Mouse (Mus musculus): ENCODE measurements around the gene Tmem116. TPM values are rescaled to one million over a fixed set of nuclear protein-coding genes. Genes with fewer than 3 reads are reported as not detected.

The Tmem116 gene
- polyA plus RNA-seq, 1 experiment from 2014 or later = 2.6 TPM

- 73% methylated on average over 7 of the region's 7 CpGs for WGBS
- Histone ChIP-seq H3K36me3 (ENCODE audit: control insufficient read depth, insufficient read depth, low read length) (peaks cover 67% of the 10 kb centered on the region), H3K4me3 (ENCODE audit: low read depth, low read length) (no peak overlapping the region), H3K27me3 (replicated peaks; ENCODE audit: control insufficient read depth, insufficient read depth, low read length) (no peaks in the 10 kb centered on the region), H3K27ac (replicated peaks; ENCODE audit: low read depth, low read length) (no peak overlapping the region), H3K9ac (ENCODE audit: low read depth, low read length) (no peak overlapping the region), H3K9me3 (ENCODE audit: control insufficient read depth, low read length) (no peaks in the 10 kb centered on the region), H3K4me1 (ENCODE audit: control insufficient read depth, insufficient read depth, low read length) (no peaks in the 10 kb centered on the region), H3K4me2 (ENCODE audit: low read depth, low read length) (no peak overlapping the region)
- no peak for ATAC-seq (ENCODE audit: low read depth)
- DNase-seq (ENCODE audit: low spot score) = no peak
These were observed 85.3 kb downstream of the Tmem116 start for GRCm38 (mm10) chr5:121536921-121537555.

- no peak overlapping the region for H3K4me3 ChIP-seq (ENCODE audit: low read depth, low read length)
- H3K4me2 ChIP-seq (ENCODE audit: low read depth, low read length) = no peak overlapping the region
- no peaks in the 10 kb centered on the region for H3K4me1 ChIP-seq (ENCODE audit: control insufficient read depth, insufficient read depth, low read length)
- H3K36me3 ChIP-seq (ENCODE audit: control insufficient read depth, insufficient read depth, low read length) = peaks cover 62% of the 10 kb centered on the region
- ATAC-seq (ENCODE audit: low read depth) (no peak), DNase-seq (ENCODE audit: low spot score) (no peak)
- H3K27ac ChIP-seq (replicated peaks; ENCODE audit: low read depth, low read length) = no peak overlapping the region
- no peaks in the 10 kb centered on the region for H3K27me3 ChIP-seq (replicated peaks; ENCODE audit: control insufficient read depth, insufficient read depth, low read length)
- H3K9me3 ChIP-seq (ENCODE audit: control insufficient read depth, low read length) = no peaks in the 10 kb centered on the region
- WGBS = 88% methylated on average over 2 of the region's 2 CpGs
- H3K9ac ChIP-seq (ENCODE audit: low read depth, low read length) = no peak overlapping the region
These were observed 85.9 kb downstream of the Tmem116 start for GRCm38 (mm10) chr5:121537588-121537987.

- WGBS = 92% methylated on average over 5 of the region's 5 CpGs
- no peak overlapping the region for H3K4me3 ChIP-seq (ENCODE audit: low read depth, low read length)
- DNase-seq (ENCODE audit: low spot score) (no peak), ATAC-seq (ENCODE audit: low read depth) (no peak)
- no peak overlapping the region for H3K4me2 ChIP-seq (ENCODE audit: low read depth, low read length)
- H3K4me1 ChIP-seq (ENCODE audit: control insufficient read depth, insufficient read depth, low read length) = peaks cover 14% of the 10 kb centered on the region; the same call in 1 of the 2 replicates
- H3K9me3 ChIP-seq (ENCODE audit: control insufficient read depth, low read length) = no peaks in the 10 kb centered on the region
- no peak overlapping the region for H3K9ac ChIP-seq (ENCODE audit: low read depth, low read length)
- H3K27me3 ChIP-seq (replicated peaks; ENCODE audit: control insufficient read depth, insufficient read depth, low read length) = no peaks in the 10 kb centered on the region
- H3K27ac ChIP-seq (replicated peaks; ENCODE audit: low read depth, low read length) = no peak overlapping the region
- peaks cover 38% of the 10 kb centered on the region for H3K36me3 ChIP-seq (ENCODE audit: control insufficient read depth, insufficient read depth, low read length)
These were observed 88.4 kb downstream of the Tmem116 start for GRCm38 (mm10) chr5:121540066-121540465.

- no peak overlapping the region for H3K27ac ChIP-seq (replicated peaks; ENCODE audit: low read depth, low read length)
- peaks cover 14% of the 10 kb centered on the region; the same call in 1 of the 2 replicates for H3K4me1 ChIP-seq (ENCODE audit: control insufficient read depth, insufficient read depth, low read length)
- no peaks in the 10 kb centered on the region for H3K9me3 ChIP-seq (ENCODE audit: control insufficient read depth, low read length)
- 88% methylated on average over 7 of the region's 7 CpGs for WGBS
- H3K9ac ChIP-seq (ENCODE audit: low read depth, low read length) = no peak overlapping the region
- H3K4me3 ChIP-seq (ENCODE audit: low read depth, low read length) = no peak overlapping the region
- H3K4me2 ChIP-seq (ENCODE audit: low read depth, low read length) = no peak overlapping the region
- no peak for DNase-seq (ENCODE audit: low spot score)
- H3K36me3 ChIP-seq (ENCODE audit: control insufficient read depth, insufficient read depth, low read length) = peaks cover 27% of the 10 kb centered on the region
- no peak for ATAC-seq (ENCODE audit: low read depth)
- H3K27me3 ChIP-seq (replicated peaks; ENCODE audit: control insufficient read depth, insufficient read depth, low read length) = no peaks in the 10 kb centered on the region
These were observed 89.5 kb downstream of the Tmem116 start for GRCm38 (mm10) chr5:121541235-121541634.

- H3K9me3 ChIP-seq (ENCODE audit: control insufficient read depth, low read length) = no peaks in the 10 kb centered on the region
- ATAC-seq (ENCODE audit: low read depth) (no peak), DNase-seq (ENCODE audit: low spot score) (no peak)
- H3K27me3 ChIP-seq (replicated peaks; ENCODE audit: control insufficient read depth, insufficient read depth, low read length) = no peaks in the 10 kb centered on the region
- H3K36me3 ChIP-seq (ENCODE audit: control insufficient read depth, insufficient read depth, low read length) = peaks cover 7% of the 10 kb centered on the region; the same call in 1 of the 2 replicates
- H3K27ac ChIP-seq (replicated peaks; ENCODE audit: low read depth, low read length) = no peak overlapping the region
- 82% methylated on average over 3 of the region's 3 CpGs for WGBS
- H3K9ac ChIP-seq (ENCODE audit: low read depth, low read length) = no peak overlapping the region
- H3K4me2 ChIP-seq (ENCODE audit: low read depth, low read length) = no peak overlapping the region
- H3K4me3 ChIP-seq (ENCODE audit: low read depth, low read length) = no peak overlapping the region
- H3K4me1 ChIP-seq (ENCODE audit: control insufficient read depth, insufficient read depth, low read length) = peaks cover 14% of the 10 kb centered on the region; the same call in 1 of the 2 replicates
These were observed 91.7 kb downstream of the Tmem116 start for GRCm38 (mm10) chr5:121543370-121543769.

- H3K9me3 ChIP-seq (ENCODE audit: control insufficient read depth, low read length) = no peaks in the 10 kb centered on the region
- DNase-seq (ENCODE audit: low spot score) (peak; percentile 15), ATAC-seq (ENCODE audit: low read depth) (peak; percentile 56)
- no peaks in the 10 kb centered on the region for H3K36me3 ChIP-seq (ENCODE audit: control insufficient read depth, insufficient read depth, low read length)
- H3K4me2 ChIP-seq (ENCODE audit: low read depth, low read length) = peak within 1 kb of the TSS; percentile 82
- no peaks in the 10 kb centered on the region for H3K27me3 ChIP-seq (replicated peaks; ENCODE audit: control insufficient read depth, insufficient read depth, low read length)
- H3K4me3 ChIP-seq (ENCODE audit: low read depth, low read length) = peak within 1 kb of the TSS; percentile 97
- 2% methylated on average over 25 of the region's 97 CpGs for WGBS
- peak within 1 kb of the TSS; percentile 96 for H3K27ac ChIP-seq (replicated peaks; ENCODE audit: low read depth, low read length)
- H3K9ac ChIP-seq (ENCODE audit: low read depth, low read length) = peak within 1 kb of the TSS; percentile 96
- peaks cover 14% of the 10 kb centered on the region; the same call in 1 of the 2 replicates for H3K4me1 ChIP-seq (ENCODE audit: control insufficient read depth, insufficient read depth, low read length)
These were observed 93.5 kb downstream of the Tmem116 start, which contains the start of the genes Adam1a and Gm42878 for GRCm38 (mm10) chr5:121544910-121545792. Gene Adam1a, minus strand, starts transcription at chr5:121545482. Gene Gm42878, minus strand, starts transcription at chr5:121545482.

GRCm38 (mm10) chr5:121545793-121546529, 94.3 kb downstream of the Tmem116 start, which contains the start of gene Mapkapk5:
Gene Mapkapk5, minus strand, starts transcription at chr5:121545905.
- Histone ChIP-seq H3K9ac (ENCODE audit: low read depth, low read length) (peak within 1 kb of the TSS; percentile 96), H3K9me3 (ENCODE audit: control insufficient read depth, low read length) (no peaks in the 10 kb centered on the region), H3K4me2 (ENCODE audit: low read depth, low read length) (peak within 1 kb of the TSS; percentile 82), H3K27ac (replicated peaks; ENCODE audit: low read depth, low read length) (peak within 1 kb of the TSS; percentile 96), H3K4me3 (ENCODE audit: low read depth, low read length) (peak within 1 kb of the TSS; percentile 97), H3K36me3 (ENCODE audit: control insufficient read depth, insufficient read depth, low read length) (no peaks in the 10 kb centered on the region), H3K27me3 (replicated peaks; ENCODE audit: control insufficient read depth, insufficient read depth, low read length) (no peaks in the 10 kb centered on the region), H3K4me1 (ENCODE audit: control insufficient read depth, insufficient read depth, low read length) (peaks cover 14% of the 10 kb centered on the region; the same call in 1 of the 2 replicates)
- peak; percentile 98 for ATAC-seq (ENCODE audit: low read depth)
- WGBS = 3% methylated on average over 38 of the region's 55 CpGs
- peak; percentile 97 for DNase-seq (ENCODE audit: low spot score)

GRCm38 (mm10) chr5:121546530-121546895, 94.8 kb downstream of the Tmem116 start:
- Histone ChIP-seq H3K9me3 (ENCODE audit: control insufficient read depth, low read length) (no peaks in the 10 kb centered on the region), H3K9ac (ENCODE audit: low read depth, low read length) (peak overlapping the region; percentile 96), H3K4me3 (ENCODE audit: low read depth, low read length) (peak overlapping the region; percentile 97), H3K27me3 (replicated peaks; ENCODE audit: control insufficient read depth, insufficient read depth, low read length) (no peaks in the 10 kb centered on the region), H3K36me3 (ENCODE audit: control insufficient read depth, insufficient read depth, low read length) (no peaks in the 10 kb centered on the region), H3K27ac (replicated peaks; ENCODE audit: low read depth, low read length) (peak overlapping the region; percentile 96), H3K4me1 (ENCODE audit: control insufficient read depth, insufficient read depth, low read length) (peaks cover 14% of the 10 kb centered on the region; the same call in 1 of the 2 replicates), H3K4me2 (ENCODE audit: low read depth, low read length) (peak overlapping the region; percentile 82)
- DNase-seq (ENCODE audit: low spot score) = peak; percentile 69
- ATAC-seq (ENCODE audit: low read depth) = peak; percentile 45; the same call in 1 of the 2 replicates
- WGBS = 36% methylated on average over 6 of the region's 6 CpGs
